Mouse (Mus musculus) heart, postnatal 10 days (tissue): ENCODE results near the gene Spag6. TPM values are rescaled to one million over a fixed set of nuclear protein-coding genes. Genes with fewer than 3 reads are reported as not detected.

Experiments
- DNase-seq, 2 experiments: peaks; one replicate each; pipeline ENCODE4 v3.0.0; 2021
- intact Hi-C: fragments of 180-260 bp; cut with DNase I; formaldehyde crosslinking; loops from one replicate; pipeline ENCODE4 v1.15.1; 2025
- total RNA-seq, 2 experiments: library from RNA; stranded (reverse); gene quantifications; 2 replicates each; pipeline ENCODE4 v1.2.3; 2021

Spag6 gene
- total RNA-seq, result under 1 TPM in 1 of 2 experiments, not detected in 1; 0.24 TPM

DNA sequence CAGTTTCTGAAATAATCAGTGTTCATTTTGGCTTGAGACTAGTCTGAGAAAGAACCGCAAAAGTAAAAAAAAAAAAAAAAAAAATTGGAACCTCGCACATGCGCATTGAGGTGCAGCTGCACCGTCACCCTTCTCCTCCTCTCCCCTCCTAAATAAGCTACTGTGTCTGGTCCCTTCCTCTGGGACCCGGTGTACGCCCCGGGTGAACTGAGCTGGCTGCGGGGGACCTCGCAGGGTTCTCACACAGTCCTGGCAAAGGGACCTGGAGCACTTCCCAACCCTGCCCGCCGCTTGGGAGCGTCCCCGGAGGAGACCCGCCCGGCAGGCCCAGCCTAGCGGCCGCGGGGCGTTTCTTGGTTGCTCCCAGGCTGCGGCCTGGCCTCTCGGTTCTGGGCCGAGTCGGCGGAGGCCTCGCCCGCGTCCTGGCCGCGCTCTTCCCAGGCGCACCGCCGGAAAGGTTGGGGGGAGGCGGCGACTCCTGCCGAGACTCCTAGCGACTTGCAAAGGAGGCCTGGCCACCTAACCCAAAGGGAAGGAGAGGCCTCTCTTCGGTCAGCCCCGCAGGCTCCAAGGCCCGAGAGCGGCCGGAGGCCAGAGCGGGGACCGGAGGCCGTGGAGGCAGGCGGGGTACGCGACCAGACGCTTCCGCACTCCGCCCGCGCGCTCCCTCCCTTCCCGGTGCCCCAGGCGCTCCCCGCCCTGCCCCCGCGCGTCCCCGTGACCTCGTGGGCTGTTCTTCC, at the start of gene Spag6:
Gene Spag6 (plus strand): TSS at position 162 of the 740 bp plus-strand sequence.
- peak; percentile 87 to 88 for DNase-seq
- intact Hi-C loops, result loop anchor here (2.0 to 5.0 kb wide), 5 partner anchors 15 to 667 kb away; partner anchors contain the start of gene Dnajc1

GRCm38 (mm10) chr2:18648563-18648962, 45.3 kb upstream of the Spag6 start:
- DNase-seq, result no peak
- intact Hi-C loops, result no loop called here

GRCm38 (mm10) chr2:18654821-18655220, 39.0 kb upstream of the Spag6 start:
- DNase-seq, result no peak
- intact Hi-C loops, result no loop called here

DNA sequence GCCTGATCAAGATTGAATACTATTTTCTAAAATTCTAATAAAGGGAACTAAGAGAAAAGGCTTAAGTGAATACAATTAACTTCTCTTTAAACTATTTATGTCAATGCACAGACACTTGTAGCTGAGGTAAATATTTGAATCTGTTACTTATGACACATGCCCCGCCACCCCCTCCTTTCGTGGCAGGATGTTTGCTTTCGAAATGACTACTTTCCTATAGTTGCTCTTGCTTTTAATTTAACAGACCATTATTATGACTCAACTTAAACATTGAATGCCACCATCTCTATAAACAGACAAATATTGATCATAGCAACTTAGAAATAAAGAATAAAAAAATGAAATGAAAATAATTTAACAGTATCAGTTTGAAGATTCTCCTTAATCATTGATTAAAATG, 29.8 kb upstream of the Spag6 start:
- intact Hi-C loops, result no loop called here
- DNase-seq, result no peak

GRCm38 (mm10) chr2:18671041-18671440, 22.8 kb upstream of the Spag6 start:
- DNase-seq, result no peak
- intact Hi-C loops, result loop anchor here (5.0 kb wide), 1 partner anchor 64 kb away; no protein-coding TSS in a partner anchor

DNA sequence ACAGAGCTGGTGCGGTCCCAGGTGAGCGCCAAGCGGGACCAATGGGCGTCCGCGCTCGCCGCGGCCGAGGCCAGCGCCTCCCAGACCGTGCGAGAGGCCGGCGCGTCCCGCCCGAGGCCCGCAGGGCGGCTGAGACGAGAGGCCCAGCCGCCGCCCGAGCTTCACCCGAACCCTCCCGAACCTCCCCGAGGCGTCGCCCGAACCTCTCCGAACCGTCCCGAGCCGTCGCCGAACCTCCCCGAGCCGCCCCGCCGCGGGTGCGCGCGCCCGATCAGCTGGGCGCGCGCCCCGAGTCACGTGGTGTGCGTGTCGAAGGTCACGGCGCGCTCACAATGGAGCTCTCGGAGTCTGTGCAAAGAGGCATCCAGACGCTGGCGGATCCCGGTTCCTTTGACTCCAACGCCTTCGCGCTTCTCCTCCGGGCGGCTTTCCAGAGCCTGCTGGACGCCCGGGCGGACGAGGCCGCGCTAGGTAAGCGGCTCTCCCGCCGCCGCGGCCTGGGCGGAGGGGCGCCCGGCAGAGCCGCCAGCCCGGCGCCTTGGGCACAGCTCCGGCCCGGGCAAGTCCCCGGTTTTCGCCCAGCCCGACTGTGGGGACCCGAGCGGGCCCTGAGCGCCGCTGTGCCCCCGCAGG, 21.6 kb upstream of the Spag6 start, which contains the start of gene Commd3:
Gene Commd3 (plus strand): TSS at position 252 of the 633 bp plus-strand sequence.
- DNase-seq, result peak; percentile 96 to 98
- intact Hi-C loops, result loop anchor here (2.0 to 5.0 kb wide), 2 partner anchors 65 to 85 kb away; no protein-coding TSS in a partner anchor

DNA sequence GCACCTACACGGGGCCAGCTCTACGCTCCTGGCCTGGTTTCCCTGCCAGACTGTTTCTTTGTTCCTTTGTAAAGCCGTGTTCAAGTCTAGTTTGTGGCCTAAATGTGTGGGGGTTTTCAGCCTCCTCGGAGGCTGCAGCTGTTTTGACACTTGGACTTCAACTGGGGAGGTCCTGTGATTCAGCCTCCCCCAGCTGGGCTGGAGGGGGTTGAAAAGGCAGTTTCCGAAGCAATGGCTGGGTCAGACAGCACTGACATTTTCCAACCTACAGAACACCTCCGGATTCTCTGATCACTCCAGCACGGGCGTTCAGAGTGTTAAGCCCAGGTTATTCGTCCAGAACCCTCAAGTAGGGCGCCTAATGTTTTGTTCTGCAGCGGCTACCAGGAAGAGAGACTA, 21.1 kb upstream of the Spag6 start:
- DNase-seq, result no peak
- intact Hi-C loops, result loop anchor here (2.0 to 5.0 kb wide), 2 partner anchors 65 to 86 kb away; no protein-coding TSS in a partner anchor

GRCm38 (mm10) chr2:18673766-18674165, 20.1 kb upstream of the Spag6 start:
- DNase-seq, result no peak
- intact Hi-C loops, result loop anchor here (2.0 to 5.0 kb wide), 2 partner anchors 66 to 87 kb away; no protein-coding TSS in a partner anchor

DNA sequence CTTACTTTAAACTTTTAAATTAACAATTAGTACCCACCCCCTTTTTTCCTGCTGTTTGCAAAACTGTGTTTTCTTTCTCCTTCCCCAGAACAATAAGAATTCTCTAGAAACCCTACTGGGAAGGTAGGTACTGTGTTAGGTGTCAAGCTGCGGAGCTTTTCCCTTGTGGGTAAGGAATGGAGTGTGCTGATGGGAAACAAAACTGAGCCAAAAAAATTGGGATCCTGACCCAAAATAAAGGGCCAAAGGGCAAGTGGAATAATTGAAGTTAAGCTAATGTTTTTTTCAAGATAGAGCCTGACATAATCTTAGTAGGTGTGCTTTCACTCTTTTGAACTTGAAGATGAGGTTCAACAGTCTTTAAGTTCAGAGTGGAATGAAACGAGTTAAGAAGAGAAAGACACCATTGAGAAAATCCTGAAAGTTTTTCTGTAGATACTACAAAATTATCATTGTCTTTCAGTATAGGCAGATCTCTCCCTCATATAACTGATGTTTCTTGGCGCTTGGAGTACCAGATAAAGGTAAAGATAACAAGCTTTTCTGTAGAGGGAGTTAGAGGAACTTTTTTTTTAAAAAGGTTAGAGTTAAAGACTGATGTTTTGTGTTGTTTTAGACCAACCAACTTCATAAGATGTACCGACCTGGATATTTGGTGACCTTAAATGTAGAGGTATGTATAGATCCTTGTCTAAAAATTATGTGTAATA, 19.5 kb upstream of the Spag6 start:
- no peak for DNase-seq
- intact Hi-C loops, result loop anchor here (5.0 kb wide), 1 partner anchor 67 kb away; no protein-coding TSS in a partner anchor

GRCm38 (mm10) chr2:18675681-18676456, 18.0 kb upstream of the Spag6 start:
- intact Hi-C loops, result loop anchor here (2.0 to 5.0 kb wide), 5 partner anchors 91 to 629 kb away; partner anchors contain the start of genes Dnajc1 and Skida1
- DNase-seq, result no peak

DNA sequence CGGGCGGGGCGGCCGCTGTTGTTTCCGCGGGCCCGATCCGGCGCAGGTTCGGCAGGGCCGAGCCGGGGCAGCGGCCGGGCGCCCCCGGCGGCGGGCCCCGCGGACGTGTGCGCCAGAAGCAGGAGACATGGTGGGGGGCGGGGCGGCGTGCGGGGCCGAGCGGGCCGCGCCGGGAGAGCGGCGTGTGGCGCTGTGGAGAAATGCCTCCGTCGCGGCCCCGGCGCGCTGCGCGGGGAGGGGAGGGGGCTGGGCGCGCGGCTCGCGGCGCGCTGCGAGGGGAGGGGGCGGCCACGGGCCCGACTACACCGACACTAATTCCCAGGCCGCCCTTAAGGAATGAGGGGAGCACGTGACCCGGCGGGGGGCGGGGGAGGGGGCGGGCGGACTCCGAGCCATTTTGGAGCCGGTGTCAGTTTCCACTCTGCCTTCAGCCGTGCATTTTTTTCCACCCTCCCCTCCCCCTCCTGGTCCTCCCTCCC, 17.3 kb upstream of the Spag6 start:
- DNase-seq, result peak in 1 of 2 experiments; percentile 84
- intact Hi-C loops, result loop anchor here (2.0 to 5.0 kb wide), 5 partner anchors 90 to 629 kb away; partner anchors contain the start of genes Dnajc1 and Skida1

DNA sequence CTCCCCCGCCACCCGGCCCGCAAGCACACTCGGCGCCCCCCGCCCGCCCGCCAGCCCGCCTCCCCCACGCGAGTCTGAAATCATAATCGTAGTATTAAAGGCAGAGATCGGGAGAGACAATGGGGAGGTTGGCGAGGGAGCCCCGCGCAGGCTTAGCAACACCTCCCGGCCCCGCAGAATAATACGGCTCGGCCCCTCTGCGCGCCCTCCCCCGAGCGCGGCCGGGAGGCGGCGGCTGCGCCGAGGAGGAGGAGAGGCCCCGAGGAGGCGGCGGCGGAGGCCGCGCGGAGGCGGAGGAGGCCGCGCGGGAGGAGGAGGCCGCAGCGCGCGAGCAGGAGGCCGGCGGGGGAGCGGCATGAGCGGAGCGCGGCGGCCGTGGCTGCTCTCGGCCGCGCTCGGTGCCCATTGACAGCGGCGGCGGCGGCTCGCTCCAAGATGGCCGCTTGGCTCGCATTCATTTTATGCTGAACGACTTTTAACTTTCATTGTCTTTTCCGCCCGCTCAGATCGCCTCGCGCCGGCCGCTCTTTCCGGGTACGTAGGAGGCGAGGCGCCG, 16.8 kb upstream of the Spag6 start, which contains the start of gene Bmi1:
Gene Bmi1 (plus strand): TSS at position 83 of the 556 bp plus-strand sequence.
- peak; percentile 78 to 82 for DNase-seq
- intact Hi-C loops, result loop anchor here (2.0 to 5.0 kb wide), 5 partner anchors 90 to 630 kb away; partner anchors contain the start of genes Dnajc1 and Skida1

GRCm38 (mm10) chr2:18677631-18678471, 16.0 kb upstream of the Spag6 start:
- peak; percentile 70 to 75 for DNase-seq
- intact Hi-C loops, result loop anchor here (2.0 to 5.0 kb wide), 6 partner anchors 15 to 631 kb away; partner anchors contain the start of genes Dnajc1 and Skida1

GRCm38 (mm10) chr2:18679701-18680100, 14.1 kb upstream of the Spag6 start:
- intact Hi-C loops, result loop anchor here (1.0 to 5.0 kb wide), 6 partner anchors 13 to 651 kb away; partner anchors contain the start of genes Dnajc1 and Skida1
- DNase-seq, result no peak

- intact Hi-C loops, result no loop called here
- DNase-seq, result no peak
Measured at GRCm38 (mm10) chr2:18680501-18680900, 13.3 kb upstream of the Spag6 start.

DNA sequence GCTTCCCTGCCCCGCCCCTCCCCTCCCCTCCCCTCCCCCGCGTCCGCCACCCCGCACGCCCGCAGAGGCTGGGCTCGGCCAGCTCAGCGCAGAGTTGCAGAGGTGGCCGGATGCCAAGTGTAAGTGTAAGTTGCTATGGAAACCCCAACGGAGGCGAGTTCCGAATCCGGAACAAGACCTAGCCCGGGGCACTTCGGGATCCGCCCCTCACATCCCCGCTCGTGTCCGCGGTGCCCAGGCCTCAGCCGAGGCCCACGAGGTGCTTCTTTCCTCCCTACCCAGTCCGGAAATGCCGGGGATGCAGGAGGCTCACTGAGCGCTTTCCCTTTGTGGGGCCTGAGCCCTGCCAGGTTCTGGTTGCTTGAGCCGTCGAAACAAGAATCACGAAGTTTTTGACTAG, 12.9 kb upstream of the Spag6 start:
- peak; percentile 61 to 66 for DNase-seq

GRCm38 (mm10) chr2:18684062-18684461, 9.8 kb upstream of the Spag6 start:
- intact Hi-C loops, result no loop called here
- no peak for DNase-seq

More for the DNA sequence above, 12.9 kb upstream of the Spag6 start:
- intact Hi-C loops, result no loop called here

- no peak for DNase-seq
- intact Hi-C loops, result no loop called here
Measured at GRCm38 (mm10) chr2:18686386-18686785, 7.4 kb upstream of the Spag6 start.
